ENCODE assay signal across 12 mouse cellular contexts in the genomic region with DNA sequence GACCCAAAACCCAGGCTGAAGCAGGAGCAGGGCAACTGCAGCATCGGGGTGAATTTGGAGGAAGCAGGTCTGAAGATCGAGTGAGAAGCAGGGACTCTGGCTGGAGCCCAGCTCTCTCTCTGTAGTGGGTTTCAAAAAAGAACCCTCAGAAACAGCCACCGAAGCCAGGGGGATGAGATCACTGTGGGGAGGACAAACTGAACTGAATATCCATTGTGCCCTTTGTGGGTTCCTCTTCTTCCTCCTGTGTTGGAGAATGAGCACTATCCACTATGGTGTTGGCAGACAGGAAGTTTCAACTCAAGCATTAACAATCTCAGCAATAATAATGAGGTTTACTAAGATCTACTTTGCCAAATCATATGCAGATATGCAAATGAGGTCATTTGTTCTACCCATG. TPM values are rescaled to one million over a fixed set of nuclear protein-coding genes. Genes with fewer than 3 reads are reported as not detected.
DNase-seq lines count a peak whose midpoint lies in the region; ATAC-seq lines count a peak whose summit lies in the region.
"Had no signal": no experiment of that assay in that cellular context is flagged by ENCODE, and none has a peak within 500 bp of the region (broad histone marks: within the 10 kb centered on the region; RNA-seq: fewer than 3 reads in every experiment).

No protein-coding gene starts in this region.

- intact Hi-C loops in heart, postnatal 10 days (cut with DNase I) = no loop called here

- H3K4me3 ChIP-seq in forebrain, embryonic 10.5 days = no peak overlapping the region; the same call in 1 of the 2 replicates
- H3K4me3 ChIP-seq in intestine, embryonic 16.5 days (ENCODE audit: low read length) = no peak overlapping the region
- no peak overlapping the region for H3K4me3 ChIP-seq in limb, embryonic 10.5 days
- H3K4me3 ChIP-seq: stomach, embryonic 15.5 days had no signal

- DNase-seq in cerebellum, postnatal 10 days = peak; percentile 37 to 51
- no peak for DNase-seq in cerebellum, postnatal 36 days
- DNase-seq in 416B (ENCODE audit: low read depth) = peak; percentile 14
- no peak for DNase-seq in forebrain, embryonic 10.5 days (ENCODE audit: extremely low spot score, low spot score)
- DNase-seq in heart, postnatal 10 days = no peak
- no peak for DNase-seq in limb, embryonic 10.5 days (ENCODE audit: low spot score)
- DNase-seq: cerebellum, adult 18-20 months; gastrocnemius, postnatal 10 days; lung, embryonic 14.5 days had no signal

- H3K9me3 ChIP-seq in forebrain, embryonic 10.5 days = peaks cover 8% of the 10 kb centered on the region
- H3K9me3 ChIP-seq in intestine, embryonic 16.5 days (ENCODE audit: control insufficient read depth, low read length) = no peaks in the 10 kb centered on the region
- H3K9me3 ChIP-seq in limb, embryonic 10.5 days (replicated peaks) = peaks cover 2% of the 10 kb centered on the region; the same call in 1 of the 2 replicates
- H3K9me3 ChIP-seq: stomach, embryonic 15.5 days had no signal

- H3K27me3 ChIP-seq in forebrain, embryonic 10.5 days (ENCODE audit: poor library complexity, severe bottlenecking) = peaks cover 2% of the 10 kb centered on the region; the same call in 1 of the 2 replicates
- H3K27me3 ChIP-seq in intestine, embryonic 16.5 days (replicated peaks; ENCODE audit: control insufficient read depth, insufficient read depth, low read length) = no peaks in the 10 kb centered on the region
- H3K27me3 ChIP-seq in limb, embryonic 10.5 days (ENCODE audit: low read depth, poor library complexity, severe bottlenecking) = no peaks in the 10 kb centered on the region
- H3K27me3 ChIP-seq: stomach, embryonic 15.5 days had no signal

- no peak overlapping the region for H3K4me2 ChIP-seq in intestine, embryonic 16.5 days (ENCODE audit: low read depth, low read length)
- H3K4me2 ChIP-seq: stomach, embryonic 15.5 days had no signal

- ATAC-seq in megakaryocyte progenitor cell, adult 5-6 weeks (replicated peaks; ENCODE audit: poor library complexity) = 0 out of 2 replicates have a peak, but pooled peaks have one; percentile 9
- ATAC-seq in intestine, embryonic 16.5 days = no peak

- H3K4me1 ChIP-seq in forebrain, embryonic 10.5 days = peaks cover 48% of the 10 kb centered on the region
- peaks cover 9% of the 10 kb centered on the region for H3K4me1 ChIP-seq in intestine, embryonic 16.5 days (ENCODE audit: control insufficient read depth, insufficient read depth, low read length)
- peaks cover 20% of the 10 kb centered on the region for H3K4me1 ChIP-seq in limb, embryonic 10.5 days

- H3K27ac ChIP-seq in forebrain, embryonic 10.5 days = peak overlapping the region; percentile 40; the same call in 1 of the 2 replicates
- H3K27ac ChIP-seq in intestine, embryonic 16.5 days (ENCODE audit: low read length) = no peak overlapping the region
- H3K27ac ChIP-seq in limb, embryonic 10.5 days = no peak overlapping the region
- H3K27ac ChIP-seq: stomach, embryonic 15.5 days had no signal

- 50% methylated on average over 3 of the region's 3 CpGs for WGBS in forebrain, embryonic 10.5 days
- WGBS in intestine, embryonic 16.5 days = 65% methylated on average over 3 of the region's 3 CpGs
- 89% methylated on average over 3 of the region's 3 CpGs for WGBS in limb, embryonic 10.5 days

- peaks cover 35% of the 10 kb centered on the region for H3K36me3 ChIP-seq in forebrain, embryonic 10.5 days (replicated peaks)
- no peaks in the 10 kb centered on the region; the same call in 1 of the 2 replicates for H3K36me3 ChIP-seq in intestine, embryonic 16.5 days (ENCODE audit: control insufficient read depth, insufficient read depth, low read length)
- H3K36me3 ChIP-seq in limb, embryonic 10.5 days = peaks cover 31% of the 10 kb centered on the region

- no peak overlapping the region for H3K9ac ChIP-seq in intestine, embryonic 16.5 days (ENCODE audit: low read depth, low read length)
- H3K9ac ChIP-seq: lung, embryonic 14.5 days; stomach, embryonic 15.5 days had no signal

RNA-seq across cellular contexts. Expression of a gene that starts 7.1 kb away (rescaled TPM):
- polyA plus RNA-seq in forebrain, embryonic 10.5 days (2016; fragmentation: Nextera tagmentation; extraction: Ambion mirVana) = 15.0 and 15.1 TPM in 2 replicates
- total RNA-seq in megakaryocyte progenitor cell, adult 5-6 weeks (2015) = 2.0 and 2.2 TPM in 2 replicates
- 1.4 and 1.6 TPM in 2 replicates for total RNA-seq in megakaryocyte progenitor cell, adult 5-6 weeks (2017)
- polyA plus RNA-seq in intestine, embryonic 16.5 days (2015; fragmentation: Nextera tagmentation; extraction: Ambion mirVana) = 5.8 and 6.2 TPM in 2 replicates
- 1 to 10 TPM; 5.5 to 5.8 TPM for total RNA-seq in heart, postnatal 10 days (2021)
- 13.2 and 16.4 TPM in 2 replicates for polyA plus RNA-seq in limb, embryonic 10.5 days (2016; fragmentation: Nextera tagmentation; extraction: Ambion mirVana)

RNA-seq across cellular contexts. Expression of a gene that starts 54.7 kb away (rescaled TPM):
- polyA plus RNA-seq in forebrain, embryonic 10.5 days (2016; fragmentation: Nextera tagmentation; extraction: Ambion mirVana) = 16.4 and 17.7 TPM in 2 replicates
- total RNA-seq in megakaryocyte progenitor cell, adult 5-6 weeks (2015) = 38.7 and 50.0 TPM in 2 replicates
- 31.4 and 34.8 TPM in 2 replicates for total RNA-seq in megakaryocyte progenitor cell, adult 5-6 weeks (2017)
- polyA plus RNA-seq in intestine, embryonic 16.5 days (2015; fragmentation: Nextera tagmentation; extraction: Ambion mirVana) = 14.4 and 17.8 TPM in 2 replicates
- total RNA-seq in heart, postnatal 10 days (2021) = 10 to 100 TPM; 35.5 TPM
- 16.0 and 16.6 TPM in 2 replicates for polyA plus RNA-seq in limb, embryonic 10.5 days (2016; fragmentation: Nextera tagmentation; extraction: Ambion mirVana)

Comparison
In these comparisons a context has a peak if more than half of its experiments do, and no peak if none do; other contexts are left out.
1. DNase-seq: peak in cerebellum, postnatal 10 days (2 of 2) and 416B (single experiment); none in cerebellum, postnatal 36 days (0 of 2), forebrain, embryonic 10.5 days (single experiment), heart, postnatal 10 days (0 of 2) and limb, embryonic 10.5 days (single experiment).